Mouse (Mus musculus) forebrain, postnatal 0 days (tissue): ENCODE results near the gene Tcl1b5. TPM values are rescaled to one million over a fixed set of nuclear protein-coding genes. Genes with fewer than 3 reads are reported as not detected.
"Not testable (repeated sequence)": the region's sequence is repeated elsewhere in the genome, so short reads cannot be mapped to it uniquely, and the experiment has no call there.

Source experiments
- ATAC-seq: fragments of 200-750 bp; cut with Nextera tagmentation; 2 replicates; pipeline ENCODE4 v1.8.0; 2017; ENCODE audit warnings: mild to moderate bottlenecking, moderate library complexity
- DNase-seq: peaks from one replicate; pipeline ENCODE4 v3.0.0-alpha.2; 2015
- H3K27ac ChIP-seq: fragments of 300-500 bp; sonication (generic); 2 replicates; pipeline ENCODE4 v1.5.1; 2014; ENCODE audit warnings: low read depth, mild to moderate bottlenecking, antibody characterized with exemption, low read length, moderate library complexity, mixed read lengths
- H3K27me3 ChIP-seq: fragments of 300-500 bp; sonication (generic); 2 replicates; pipeline ENCODE4 v1.6.1; 2014; ENCODE audit warnings: mild to moderate bottlenecking, low read length, mixed read lengths; ENCODE audit not compliant: insufficient read depth
- H3K36me3 ChIP-seq: fragments of 300-500 bp; sonication (generic); 2 replicates; pipeline ENCODE4 v1.6.1; 2014; ENCODE audit warnings: mild to moderate bottlenecking, moderate library complexity; ENCODE audit not compliant: insufficient read depth
- H3K4me1 ChIP-seq: fragments of 300-500 bp; sonication (generic); 2 replicates; pipeline ENCODE4 v1.6.1; 2014; ENCODE audit warnings: antibody characterized with exemption; ENCODE audit not compliant: insufficient read depth
- H3K4me2 ChIP-seq: fragments of 300-500 bp; sonication (generic); 2 replicates; pipeline ENCODE4 v1.6.1; 2014; ENCODE audit warnings: low read depth, mild to moderate bottlenecking, moderate library complexity
- H3K4me3 ChIP-seq: fragments of 300-500 bp; sonication (generic); 2 replicates; pipeline ENCODE4 v1.5.1; 2014; ENCODE audit warnings: low read depth, low read length, mixed read lengths
- H3K9ac ChIP-seq: fragments of 300-500 bp; sonication (generic); 2 replicates; pipeline ENCODE4 v1.6.1; 2014; ENCODE audit warnings: mild to moderate bottlenecking
- H3K9me3 ChIP-seq: fragments of 300-500 bp; sonication (generic); 2 replicates; pipeline ENCODE4 v1.6.1; 2016; ENCODE audit warnings: low read length
- CTCF ChIP-seq: sonication (generic); IDR thresholded peaks from 2 replicates; pipeline ENCODE4 v1.5.1; 2016; ENCODE audit warnings: antibody characterized with exemption, control low read depth, low read depth
- WGBS: fragments of 180-500 bp; shearing (Covaris S2); extraction: QIAGEN DNeasy Blood & Tissue Kit; methylation state at CpG from one replicate; pipeline ENCODE4 v1.1.7; 2014; 5-methylcytosine and 5-hydroxymethylcytosine counted together
- polyA plus RNA-seq: library from polyadenylated mRNA; unstranded; fragments of >200 nt; fragmentation: Nextera tagmentation; extraction: Ambion mirVana; gene quantifications from 2 replicates; pipeline ENCODE4 v1.2.1, GENCODE M21; 2015
- total RNA-seq: library from RNA; depleted of rRNA; stranded (reverse); fragments of >200 nt; gene quantifications from 2 replicates; pipeline ENCODE4 v1.2.3, GENCODE M21; 2014

Tcl1b5 gene
- total and polyA plus RNA-seq, 2 experiments from 2014 or later, result not detected

GRCm38 (mm10) chr12:105174318-105174717 is 1.8 kb upstream of the Tcl1b5 start:
- H3K27ac ChIP-seq, ATAC-seq, H3K36me3 ChIP-seq, H3K4me3 ChIP-seq, H3K4me1 ChIP-seq, H3K9me3 ChIP-seq, DNase-seq, H3K9ac ChIP-seq, H3K27me3 ChIP-seq, H3K4me2 ChIP-seq: not testable (repeated sequence)
- 39% methylated on average over 2 of the region's 2 CpGs for WGBS
- TF ChIP-seq CTCF, result peak; percentile 19

- not testable (repeated sequence) for H3K9ac ChIP-seq, H3K36me3 ChIP-seq, H3K4me1 ChIP-seq, ATAC-seq, H3K4me2 ChIP-seq, H3K4me3 ChIP-seq, DNase-seq, H3K27me3 ChIP-seq, H3K9me3 ChIP-seq, H3K27ac ChIP-seq
- WGBS, result 79% methylated on average over 4 of the region's 4 CpGs
Measured at GRCm38 (mm10) chr12:105181040-105181644, 5.0 kb downstream of the Tcl1b5 start.

GRCm38 (mm10) chr12:105188980-105189379 is 12.8 kb downstream of the Tcl1b5 start:
- ATAC-seq, H3K27ac ChIP-seq, H3K27me3 ChIP-seq, H3K9ac ChIP-seq, H3K4me3 ChIP-seq, H3K4me1 ChIP-seq, H3K36me3 ChIP-seq, DNase-seq, H3K4me2 ChIP-seq, H3K9me3 ChIP-seq: not testable (repeated sequence)
- WGBS, result 46% methylated on average over 2 of the region's 2 CpGs
- peak; percentile 30; the same call in 1 of the 2 replicates for TF ChIP-seq CTCF

- not testable (repeated sequence) for H3K4me2 ChIP-seq, DNase-seq, H3K36me3 ChIP-seq, H3K27me3 ChIP-seq, H3K9me3 ChIP-seq, H3K4me1 ChIP-seq, H3K4me3 ChIP-seq, H3K27ac ChIP-seq, ATAC-seq, H3K9ac ChIP-seq
- WGBS, result 99% methylated on average over 6 of the region's 6 CpGs
Measured at GRCm38 (mm10) chr12:105190743-105191142, 14.6 kb downstream of the Tcl1b5 start, which contains the start of gene Tcl1b3. Gene Tcl1b3 (plus strand): TSS chr12:105191043.

GRCm38 (mm10) chr12:105199684-105200497 is 23.7 kb downstream of the Tcl1b5 start:
- not testable (repeated sequence) for H3K9me3 ChIP-seq, H3K4me3 ChIP-seq, H3K4me1 ChIP-seq, H3K27ac ChIP-seq, H3K36me3 ChIP-seq, H3K27me3 ChIP-seq, DNase-seq, H3K4me2 ChIP-seq, H3K9ac ChIP-seq, ATAC-seq
- WGBS, result 17% methylated on average over 7 of the region's 7 CpGs

- not testable (repeated sequence) for H3K4me3 ChIP-seq, ATAC-seq, H3K9ac ChIP-seq, H3K36me3 ChIP-seq, H3K4me1 ChIP-seq, H3K27ac ChIP-seq, DNase-seq, H3K4me2 ChIP-seq, H3K27me3 ChIP-seq, H3K9me3 ChIP-seq
- 96% methylated on average over 1 of the region's 1 CpGs for WGBS
Measured at GRCm38 (mm10) chr12:105201657-105202056, 25.5 kb downstream of the Tcl1b5 start, which contains the start of gene Tcl1b4. Gene Tcl1b4 (plus strand): TSS chr12:105201957.

GRCm38 (mm10) chr12:105207071-105207470 is 30.9 kb downstream of the Tcl1b5 start:
- TF ChIP-seq CTCF, result no peak
- Histone ChIP-seq H3K4me3 (no peak overlapping the region), H3K9ac (no peak overlapping the region), H3K4me2 (no peak overlapping the region), H3K27ac (no peak overlapping the region), H3K36me3 (no peaks in the 10 kb centered on the region), H3K9me3 (no peaks in the 10 kb centered on the region), H3K27me3 (no peaks in the 10 kb centered on the region), H3K4me1 (no peaks in the 10 kb centered on the region)
- WGBS, result 96% methylated on average over 1 of the region's 1 CpGs
- DNase-seq (no peak), ATAC-seq (no peak)
